ENCODE assay signal across 23 mouse cellular contexts in genomic region chr6:114440788-114441453, GRCm38 (mm10). TPM values are rescaled to one million over a fixed set of nuclear protein-coding genes. Genes with fewer than 3 reads are reported as not detected.
DNase-seq lines count a peak whose midpoint lies in the region; ATAC-seq lines count a peak whose summit lies in the region.
"Had no signal": no experiment of that assay in that cellular context is flagged by ENCODE, and none has a peak within 500 bp of the region (broad histone marks: within the 10 kb centered on the region; RNA-seq: fewer than 3 reads in every experiment).

No protein-coding gene starts in this region.

- H3K36me3 ChIP-seq in forebrain, embryonic 15.5 days: no peaks in the 10 kb centered on the region
- no peaks in the 10 kb centered on the region for H3K36me3 ChIP-seq in forebrain, embryonic 13.5 days (ENCODE audit: poor library complexity, severe bottlenecking)
- H3K36me3 ChIP-seq in neural tube, embryonic 12.5 days: no peaks in the 10 kb centered on the region
- no peaks in the 10 kb centered on the region for H3K36me3 ChIP-seq in hindbrain, embryonic 13.5 days
- H3K36me3 ChIP-seq: G1E; heart, embryonic 13.5 days; intestine, embryonic 15.5 days had no signal

- H3K9me3 ChIP-seq in forebrain, embryonic 15.5 days: no peaks in the 10 kb centered on the region
- no peaks in the 10 kb centered on the region; the same call in 1 of the 2 replicates for H3K9me3 ChIP-seq in forebrain, embryonic 13.5 days (replicated peaks)
- peaks cover 8% of the 10 kb centered on the region; the same call in 1 of the 2 replicates for H3K9me3 ChIP-seq in neural tube, embryonic 12.5 days
- H3K9me3 ChIP-seq in hindbrain, embryonic 13.5 days: peaks cover 8% of the 10 kb centered on the region
- H3K9me3 ChIP-seq: intestine, embryonic 15.5 days had no signal

- no peak overlapping the region for H3K4me3 ChIP-seq in forebrain, embryonic 15.5 days
- H3K4me3 ChIP-seq in forebrain, embryonic 13.5 days: no peak overlapping the region
- no peak overlapping the region for H3K4me3 ChIP-seq in neural tube, embryonic 12.5 days
- no peak overlapping the region for H3K4me3 ChIP-seq in hindbrain, embryonic 13.5 days
- H3K4me3 ChIP-seq: heart, embryonic 13.5 days; intestine, embryonic 15.5 days; left cerebral cortex, adult 2 months; myocyte had no signal

- H3K9ac ChIP-seq in forebrain, embryonic 15.5 days (replicated peaks): no peak overlapping the region
- no peak overlapping the region; the same call in 1 of the 2 replicates for H3K9ac ChIP-seq in forebrain, embryonic 13.5 days
- no peak overlapping the region for H3K9ac ChIP-seq in neural tube, embryonic 12.5 days
- H3K9ac ChIP-seq in hindbrain, embryonic 13.5 days: no peak overlapping the region
- H3K9ac ChIP-seq: heart, embryonic 13.5 days; intestine, embryonic 15.5 days had no signal

- H3K27ac ChIP-seq in forebrain, embryonic 15.5 days (replicated peaks): no peak overlapping the region
- H3K27ac ChIP-seq in forebrain, embryonic 13.5 days: no peak overlapping the region
- H3K27ac ChIP-seq in neural tube, embryonic 12.5 days: no peak overlapping the region
- peak overlapping the region; percentile 26; the same call in 1 of the 2 replicates for H3K27ac ChIP-seq in hindbrain, embryonic 13.5 days
- H3K27ac ChIP-seq: heart, embryonic 13.5 days; intestine, embryonic 15.5 days; left cerebral cortex, adult 2 months had no signal

- H3K4me2 ChIP-seq in forebrain, embryonic 15.5 days (replicated peaks): no peak overlapping the region
- H3K4me2 ChIP-seq in forebrain, embryonic 13.5 days: no peak overlapping the region
- H3K4me2 ChIP-seq in neural tube, embryonic 12.5 days (replicated peaks): no peak overlapping the region
- H3K4me2 ChIP-seq in hindbrain, embryonic 13.5 days: no peak overlapping the region
- H3K4me2 ChIP-seq: heart, embryonic 13.5 days; intestine, embryonic 15.5 days; liver, embryonic 11.5 days had no signal

- ATAC-seq in forebrain, embryonic 15.5 days (replicated peaks): peak; percentile 53; the same call in 1 of the 2 replicates
- no peak for ATAC-seq in forebrain, embryonic 13.5 days
- peak; percentile 50; the same call in 1 of the 2 replicates for ATAC-seq in neural tube, embryonic 12.5 days (ENCODE audit: low FRiP score, low read depth)
- ATAC-seq in hindbrain, embryonic 13.5 days (ENCODE audit: low FRiP score): peak; percentile 59; the same call in 1 of the 2 replicates
- ATAC-seq: activated CD4-positive, CD25-positive, alpha-beta regulatory T cell, adult 4 months; intestine, embryonic 15.5 days had no signal

- no peaks in the 10 kb centered on the region for H3K27me3 ChIP-seq in forebrain, embryonic 15.5 days
- no peaks in the 10 kb centered on the region for H3K27me3 ChIP-seq in forebrain, embryonic 13.5 days
- no peaks in the 10 kb centered on the region for H3K27me3 ChIP-seq in neural tube, embryonic 12.5 days (replicated peaks)
- H3K27me3 ChIP-seq in hindbrain, embryonic 13.5 days: 0 out of 2 replicates have a peak, but pooled peaks cover 3% of the 10 kb centered on the region
- H3K27me3 ChIP-seq: heart, embryonic 13.5 days; intestine, embryonic 15.5 days had no signal

- 0 out of 2 replicates have a peak, but pooled peaks cover 5% of the 10 kb centered on the region for H3K4me1 ChIP-seq in forebrain, embryonic 15.5 days
- peaks cover 10% of the 10 kb centered on the region for H3K4me1 ChIP-seq in forebrain, embryonic 13.5 days
- no peaks in the 10 kb centered on the region for H3K4me1 ChIP-seq in neural tube, embryonic 12.5 days
- peaks cover 10% of the 10 kb centered on the region for H3K4me1 ChIP-seq in hindbrain, embryonic 13.5 days (replicated peaks)
- H3K4me1 ChIP-seq: heart, embryonic 13.5 days; intestine, embryonic 15.5 days had no signal

- 32% methylated on average over 10 of the region's 10 CpGs for WGBS in forebrain, embryonic 15.5 days
- WGBS in forebrain, embryonic 13.5 days: 33% methylated on average over 10 of the region's 10 CpGs
- WGBS in neural tube, embryonic 12.5 days: 35% methylated on average over 10 of the region's 10 CpGs
- WGBS in hindbrain, embryonic 13.5 days: 39% methylated on average over 10 of the region's 10 CpGs

- no peak for DNase-seq in neural tube, embryonic 10.5 days (ENCODE audit: extremely low spot score, low spot score)
- DNase-seq in retina, postnatal 7 days (ENCODE audit: low read depth, low spot score): peak; percentile 16
- DNase-seq in cerebellum, adult 8-10 months: no peak
- no peak for DNase-seq in cerebellum, adult 9-10 months
- DNase-seq: adrenal gland, postnatal 14 days; cerebellum, adult 2 months; heart, adult 11 months; kidney, adult 9 months; kidney, postnatal 36 days; layer of hippocampus, adult 9-11 months; left cerebral cortex, postnatal 4 days; lung, adult 18-20 months had no signal

RNA-seq across cellular contexts. Expression of gene Hrh1, which starts 43.2 kb away (rescaled TPM):
- polyA plus RNA-seq in forebrain, embryonic 15.5 days (2015; fragmentation: Nextera tagmentation; extraction: Ambion mirVana): 0.65 and 0.73 TPM in 2 replicates
- polyA plus RNA-seq in forebrain, embryonic 13.5 days (2015; fragmentation: Nextera tagmentation; extraction: Ambion mirVana): 0.41 and 0.55 TPM in 2 replicates
- polyA plus RNA-seq in neural tube, embryonic 12.5 days (2016; fragmentation: Nextera tagmentation; extraction: Ambion mirVana): 0.18 and 0.24 TPM in 2 replicates
- 0.47 and 0.73 TPM in 2 replicates for polyA plus RNA-seq in hindbrain, embryonic 13.5 days (2015; fragmentation: Nextera tagmentation; extraction: Ambion mirVana)
- polyA plus RNA-seq: activated CD4-positive, CD25-positive, alpha-beta regulatory T cell, adult 4 months; G1E; heart, embryonic 13.5 days had no signal
